Mouse (Mus musculus): Measurements from ENCODE around the gene Odaph.

DNA sequence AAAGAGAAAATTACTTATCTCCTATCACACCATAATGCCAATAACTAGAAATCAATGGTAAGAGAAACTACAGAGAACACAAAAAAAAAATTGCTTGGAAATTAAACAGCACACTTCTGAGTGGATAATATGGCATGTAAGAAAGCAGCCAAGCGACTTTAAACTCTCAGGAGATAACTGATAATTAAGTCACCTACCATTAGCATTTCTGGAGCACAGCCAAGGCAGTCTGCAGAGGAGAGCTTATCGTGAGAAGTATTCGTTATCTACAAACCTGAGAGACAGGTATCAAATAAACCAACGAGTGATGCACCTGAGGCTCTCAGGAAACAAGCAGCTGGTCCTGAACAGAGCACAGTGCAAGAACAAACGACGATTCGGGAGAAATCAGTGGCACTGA is 24.5 kb downstream of the Odaph start:
- no peak for TF ChIP-seq POLR2A (IDR thresholded peaks at IDR 0.05; ENCODE audit: insufficient read depth, low read depth, low read length)
- TF ChIP-seq CTCF (IDR thresholded peaks at IDR 0.05; ENCODE audit: insufficient read depth, low read depth, low read length) = no peak

Data from olfactory bulb, adult 2 months (tissue).